Mouse (Mus musculus): ENCODE measurements around the gene Exoc3l2. TPM values are rescaled to one million over a fixed set of nuclear protein-coding genes. Genes with fewer than 3 reads are reported as not detected.

Gene Exoc3l2
- polyA plus RNA-seq (2014; fragmentation: Illumina TruSeq; extraction: RNeasy Lipid Tissue Mini Kit (QIAGEN cat#74804); ENCODE audit: low read depth, low replicate concordance), result not detected

DNA sequence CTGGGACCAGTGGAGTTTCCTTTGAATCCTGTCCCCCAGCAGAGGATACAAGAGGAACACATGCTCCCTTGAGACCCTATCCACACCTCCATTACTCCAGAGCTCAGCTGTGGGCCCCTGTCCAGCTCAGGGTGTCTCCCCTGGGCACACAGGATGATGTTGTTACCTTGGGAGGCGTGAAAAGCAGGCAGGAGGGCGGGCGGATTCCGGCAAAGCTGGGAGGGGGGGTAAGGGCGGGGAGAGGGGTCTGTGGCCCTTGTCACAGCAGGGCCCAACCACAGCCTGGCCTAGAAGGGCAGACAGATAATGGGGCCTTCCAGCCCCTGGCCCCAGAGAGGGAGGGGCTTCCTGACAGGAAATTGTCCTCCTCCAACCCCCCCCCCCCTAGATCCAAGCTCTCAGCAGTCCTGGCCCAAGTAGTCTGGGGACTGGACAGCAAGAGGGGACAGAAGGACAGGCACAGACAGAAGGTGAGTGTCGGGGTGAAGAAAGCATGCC, at the start of gene Exoc3l2:
Gene Exoc3l2, plus strand, starts transcription at position 448 of the 498 bp plus-strand sequence.

DNA sequence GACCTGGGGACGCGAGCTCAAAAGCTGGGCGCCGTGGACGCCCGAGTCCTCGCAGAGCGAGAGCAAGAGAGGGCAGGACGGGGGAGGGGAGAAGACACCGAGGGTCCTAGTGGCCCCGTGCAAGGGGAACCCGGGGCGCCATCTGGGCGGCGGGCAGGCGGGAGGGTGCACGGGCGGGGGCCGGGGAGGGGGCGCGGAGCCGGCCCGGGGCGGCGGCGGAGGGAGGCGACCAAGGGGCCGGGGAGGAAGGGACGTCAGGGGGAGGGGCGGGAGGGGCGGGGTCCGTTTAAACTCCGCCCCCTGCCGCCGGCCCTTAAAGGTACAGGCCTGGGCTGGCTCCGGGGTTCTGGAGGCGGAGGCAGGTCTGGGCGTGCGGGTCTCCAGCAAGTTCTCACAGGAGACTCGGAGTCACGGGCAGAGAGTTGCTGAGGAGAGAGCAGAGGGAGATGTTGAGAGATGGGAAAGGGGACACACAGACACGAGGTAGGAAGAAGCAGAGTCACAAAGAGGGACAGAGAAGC, 4.5 kb upstream of the Exoc3l2 start, which contains the start of gene Mark4:
Gene Mark4, minus strand, starts transcription at position 231 of the 521 bp plus-strand sequence.

DNA sequence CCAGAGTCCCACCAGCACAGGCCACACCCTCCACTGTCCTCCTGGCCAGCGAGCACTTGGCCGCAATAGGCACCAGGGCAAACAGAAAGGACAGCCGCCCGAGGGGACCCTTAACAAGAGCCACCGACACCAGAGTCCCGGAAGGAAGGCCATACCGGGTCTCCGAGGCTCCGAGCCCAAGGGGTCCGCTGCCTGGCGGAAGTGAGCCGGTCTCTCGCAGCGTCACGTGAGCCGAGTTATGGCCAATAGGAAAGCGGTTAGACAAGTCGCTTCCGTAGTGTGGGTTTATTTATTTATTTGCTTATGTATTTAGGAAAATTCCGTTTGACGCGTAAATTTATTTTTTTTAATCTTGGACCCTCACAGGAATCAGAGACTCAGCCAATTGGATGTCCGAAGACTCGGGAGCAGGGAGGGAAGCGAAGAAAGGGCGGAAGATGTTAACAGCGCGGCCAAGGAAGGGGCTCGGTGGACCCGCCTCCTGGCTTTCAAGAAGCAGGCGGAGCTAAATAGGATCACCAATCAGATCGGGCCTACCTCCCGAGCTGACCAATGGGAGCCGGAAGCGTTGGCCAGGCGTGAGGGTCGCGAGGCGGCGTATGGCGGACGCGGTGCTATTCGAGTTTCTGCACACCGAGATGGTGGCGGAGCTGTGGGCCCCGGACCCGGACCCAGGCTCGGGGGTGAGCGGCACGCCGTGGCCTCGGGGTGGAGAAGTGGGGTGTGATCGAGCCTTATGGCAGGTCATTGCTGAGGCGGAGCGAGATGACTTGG, 45.2 kb downstream of the Exoc3l2 start, which contains the start of the genes Bloc1s3 and Trappc6a:
Gene Bloc1s3, minus strand, starts transcription at position 218 of the 774 bp plus-strand sequence.
Gene Trappc6a, plus strand, starts transcription at position 246 of the 774 bp plus-strand sequence.

DNA sequence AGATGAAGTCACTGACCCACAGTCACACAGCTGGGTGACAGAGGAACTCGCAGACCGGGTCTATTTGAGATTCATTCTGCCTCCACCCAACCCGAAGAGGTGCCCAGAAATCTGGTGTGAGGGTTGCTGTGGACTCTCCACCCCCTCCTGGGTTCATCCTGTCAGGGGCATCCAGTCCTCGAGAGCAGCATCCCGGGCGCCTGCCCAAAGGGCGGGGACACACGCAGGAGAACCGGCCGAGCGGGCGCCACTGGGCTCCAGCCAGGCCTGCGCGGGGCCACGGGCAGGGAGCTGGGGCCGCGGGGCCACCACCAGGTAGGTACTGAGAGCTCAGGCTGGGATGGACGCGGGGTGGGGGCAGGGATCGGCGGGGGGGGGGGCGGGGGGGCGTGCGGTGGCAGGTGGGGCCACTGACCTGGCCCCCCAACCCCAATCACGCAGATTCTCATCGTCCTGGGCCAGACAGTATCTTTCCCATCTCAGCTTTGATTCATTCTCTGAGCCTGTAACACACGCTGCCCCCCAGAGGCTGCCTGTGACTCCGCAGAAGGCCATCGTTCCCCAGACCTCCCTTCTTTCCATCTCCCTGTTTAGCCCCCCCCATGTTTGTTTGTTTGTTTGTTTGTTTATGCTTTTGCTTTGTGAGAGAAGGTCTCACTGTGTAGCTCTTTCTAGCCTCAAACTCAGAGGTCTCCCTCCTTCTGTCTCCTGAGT, 54.7 kb downstream of the Exoc3l2 start, which contains the start of gene Nkpd1:
Gene Nkpd1, plus strand, starts transcription at position 187 of the 714 bp plus-strand sequence.

Other genes starting within 250 kb of the Exoc3l2 start
- gene Opa3, start 235.0 kb upstream of the Exoc3l2 start, polyA plus RNA-seq (2014; fragmentation: Illumina TruSeq; extraction: RNeasy Lipid Tissue Mini Kit (QIAGEN cat#74804); ENCODE audit: low read depth, low replicate concordance), result 12.0 TPM
- gene Vasp, start 191.5 kb upstream of the Exoc3l2 start, polyA plus RNA-seq (2014; fragmentation: Illumina TruSeq; extraction: RNeasy Lipid Tissue Mini Kit (QIAGEN cat#74804); ENCODE audit: low read depth, low replicate concordance), result 121 TPM
- not detected for gene Ppm1n, start 183.3 kb upstream of the Exoc3l2 start, polyA plus RNA-seq (2014; fragmentation: Illumina TruSeq; extraction: RNeasy Lipid Tissue Mini Kit (QIAGEN cat#74804); ENCODE audit: low read depth, low replicate concordance)
- 1.6 TPM for gene Rtn2, start 180.7 kb upstream of the Exoc3l2 start, polyA plus RNA-seq (2014; fragmentation: Illumina TruSeq; extraction: RNeasy Lipid Tissue Mini Kit (QIAGEN cat#74804); ENCODE audit: low read depth, low replicate concordance)
- 1.4 TPM for gene Fosb, start 153.3 kb upstream of the Exoc3l2 start, polyA plus RNA-seq (2014; fragmentation: Illumina TruSeq; extraction: RNeasy Lipid Tissue Mini Kit (QIAGEN cat#74804); ENCODE audit: low read depth, low replicate concordance)
- 0.63 TPM for gene Ercc1, start 118.6 kb upstream of the Exoc3l2 start, polyA plus RNA-seq (2014; fragmentation: Illumina TruSeq; extraction: RNeasy Lipid Tissue Mini Kit (QIAGEN cat#74804); ENCODE audit: low read depth, low replicate concordance)
- 0.95 TPM for gene Cd3eap, start 103.8 kb upstream of the Exoc3l2 start, polyA plus RNA-seq (2014; fragmentation: Illumina TruSeq; extraction: RNeasy Lipid Tissue Mini Kit (QIAGEN cat#74804); ENCODE audit: low read depth, low replicate concordance)
- not detected for gene Ppp1r13l, start 103.6 kb upstream of the Exoc3l2 start, polyA plus RNA-seq (2014; fragmentation: Illumina TruSeq; extraction: RNeasy Lipid Tissue Mini Kit (QIAGEN cat#74804); ENCODE audit: low read depth, low replicate concordance)
- 1.1 TPM for gene Ercc2, start 81.3 kb upstream of the Exoc3l2 start, polyA plus RNA-seq (2014; fragmentation: Illumina TruSeq; extraction: RNeasy Lipid Tissue Mini Kit (QIAGEN cat#74804); ENCODE audit: low read depth, low replicate concordance)
- not detected for gene Klc3, start 59.2 kb upstream of the Exoc3l2 start, polyA plus RNA-seq (2014; fragmentation: Illumina TruSeq; extraction: RNeasy Lipid Tissue Mini Kit (QIAGEN cat#74804); ENCODE audit: low read depth, low replicate concordance)
- not detected for gene Ckm, start 58.6 kb upstream of the Exoc3l2 start, polyA plus RNA-seq (2014; fragmentation: Illumina TruSeq; extraction: RNeasy Lipid Tissue Mini Kit (QIAGEN cat#74804); ENCODE audit: low read depth, low replicate concordance)
- gene Mark4, start 4.5 kb upstream of the Exoc3l2 start, polyA plus RNA-seq (2014; fragmentation: Illumina TruSeq; extraction: RNeasy Lipid Tissue Mini Kit (QIAGEN cat#74804); ENCODE audit: low read depth, low replicate concordance), result 1.7 TPM
- 4.9 TPM for gene Bloc1s3, start 45.0 kb downstream of the Exoc3l2 start, polyA plus RNA-seq (2014; fragmentation: Illumina TruSeq; extraction: RNeasy Lipid Tissue Mini Kit (QIAGEN cat#74804); ENCODE audit: low read depth, low replicate concordance)
- gene Trappc6a, start 45.1 kb downstream of the Exoc3l2 start, polyA plus RNA-seq (2014; fragmentation: Illumina TruSeq; extraction: RNeasy Lipid Tissue Mini Kit (QIAGEN cat#74804); ENCODE audit: low read depth, low replicate concordance), result not detected
- not detected for gene Nkpd1, start 54.5 kb downstream of the Exoc3l2 start, polyA plus RNA-seq (2014; fragmentation: Illumina TruSeq; extraction: RNeasy Lipid Tissue Mini Kit (QIAGEN cat#74804); ENCODE audit: low read depth, low replicate concordance)
- 0.66 TPM for gene Ppp1r37, start 99.7 kb downstream of the Exoc3l2 start, polyA plus RNA-seq (2014; fragmentation: Illumina TruSeq; extraction: RNeasy Lipid Tissue Mini Kit (QIAGEN cat#74804); ENCODE audit: low read depth, low replicate concordance)
- not detected for gene Zfp296, start 114.0 kb downstream of the Exoc3l2 start, polyA plus RNA-seq (2014; fragmentation: Illumina TruSeq; extraction: RNeasy Lipid Tissue Mini Kit (QIAGEN cat#74804); ENCODE audit: low read depth, low replicate concordance)
- gene Gemin7, start 114.3 kb downstream of the Exoc3l2 start, polyA plus RNA-seq (2014; fragmentation: Illumina TruSeq; extraction: RNeasy Lipid Tissue Mini Kit (QIAGEN cat#74804); ENCODE audit: low read depth, low replicate concordance), result 12.7 TPM
- 7.1 TPM for gene Clasrp, start 141.2 kb downstream of the Exoc3l2 start, polyA plus RNA-seq (2014; fragmentation: Illumina TruSeq; extraction: RNeasy Lipid Tissue Mini Kit (QIAGEN cat#74804); ENCODE audit: low read depth, low replicate concordance)
- 5.0 TPM for gene Relb, start 166.1 kb downstream of the Exoc3l2 start, polyA plus RNA-seq (2014; fragmentation: Illumina TruSeq; extraction: RNeasy Lipid Tissue Mini Kit (QIAGEN cat#74804); ENCODE audit: low read depth, low replicate concordance)
- gene Clptm1, start 201.7 kb downstream of the Exoc3l2 start, polyA plus RNA-seq (2014; fragmentation: Illumina TruSeq; extraction: RNeasy Lipid Tissue Mini Kit (QIAGEN cat#74804); ENCODE audit: low read depth, low replicate concordance), result 24.0 TPM
- gene Apoc2, start 214.6 kb downstream of the Exoc3l2 start, polyA plus RNA-seq (2014; fragmentation: Illumina TruSeq; extraction: RNeasy Lipid Tissue Mini Kit (QIAGEN cat#74804); ENCODE audit: low read depth, low replicate concordance), result not detected
- gene Gm44805, start 218.1 kb downstream of the Exoc3l2 start, polyA plus RNA-seq (2014; fragmentation: Illumina TruSeq; extraction: RNeasy Lipid Tissue Mini Kit (QIAGEN cat#74804); ENCODE audit: low read depth, low replicate concordance), result 0.98 TPM
- gene Apoc4, start 218.1 kb downstream of the Exoc3l2 start, polyA plus RNA-seq (2014; fragmentation: Illumina TruSeq; extraction: RNeasy Lipid Tissue Mini Kit (QIAGEN cat#74804); ENCODE audit: low read depth, low replicate concordance), result not detected
- gene Apoc1, start 229.3 kb downstream of the Exoc3l2 start, polyA plus RNA-seq (2014; fragmentation: Illumina TruSeq; extraction: RNeasy Lipid Tissue Mini Kit (QIAGEN cat#74804); ENCODE audit: low read depth, low replicate concordance), result not detected
- 3.8 TPM for gene Apoe, start 235.9 kb downstream of the Exoc3l2 start, polyA plus RNA-seq (2014; fragmentation: Illumina TruSeq; extraction: RNeasy Lipid Tissue Mini Kit (QIAGEN cat#74804); ENCODE audit: low read depth, low replicate concordance)

Data from sigmoid colon, adult 10 weeks (tissue).